Mouse (Mus musculus) fibroblast of lung, adult 2 months (primary cell): Measurements from ENCODE around the gene Uvssa.
"Not testable (repeated sequence)": the region's sequence is repeated elsewhere in the genome, so short reads cannot be mapped to it uniquely, and the experiment has no call there.

Source experiments
- DNase-seq: peaks from one replicate; pipeline ENCODE4 v3.0.0-alpha.2; 2011; ENCODE audit warnings: low read depth

Uvssa gene

GRCm38 (mm10) chr5:33378302-33378854 is at the start of gene Uvssa:
Gene Uvssa, plus strand, starts transcription at chr5:33378549.
- DNase-seq, result peak; percentile 97

- no peak for DNase-seq
These were observed 43.7 kb upstream of the Uvssa start for GRCm38 (mm10) chr5:33334381-33335272.

GRCm38 (mm10) chr5:33335273-33335976 is 42.9 kb upstream of the Uvssa start, which contains the start of gene Maea:
Gene Maea, plus strand, starts transcription at chr5:33335509.
- peak; percentile 92 for DNase-seq

- DNase-seq, result no peak
These were observed 42.4 kb upstream of the Uvssa start for GRCm38 (mm10) chr5:33335977-33336360.

- no peak for DNase-seq
These were observed 41.1 kb upstream of the Uvssa start for GRCm38 (mm10) chr5:33337206-33337605.

- no peak for DNase-seq
These were observed 37.2 kb upstream of the Uvssa start for GRCm38 (mm10) chr5:33341165-33341564.

GRCm38 (mm10) chr5:33342248-33342647 is 36.1 kb upstream of the Uvssa start:
- DNase-seq, result not testable (repeated sequence)

GRCm38 (mm10) chr5:33342821-33343220 is 35.5 kb upstream of the Uvssa start:
- peak; percentile 53 for DNase-seq

GRCm38 (mm10) chr5:33343571-33343970 is 34.8 kb upstream of the Uvssa start:
- DNase-seq, result no peak

GRCm38 (mm10) chr5:33344070-33344469 is 34.3 kb upstream of the Uvssa start:
- DNase-seq, result no peak

GRCm38 (mm10) chr5:33347620-33348019 is 30.7 kb upstream of the Uvssa start:
- DNase-seq, result no peak

GRCm38 (mm10) chr5:33349205-33349604 is 29.1 kb upstream of the Uvssa start:
- no peak for DNase-seq

GRCm38 (mm10) chr5:33349706-33350105 is 28.6 kb upstream of the Uvssa start:
- DNase-seq, result no peak

- DNase-seq, result no peak
These were observed 26.6 kb upstream of the Uvssa start for GRCm38 (mm10) chr5:33351556-33352272.

- DNase-seq, result no peak
These were observed 26.1 kb upstream of the Uvssa start for GRCm38 (mm10) chr5:33352273-33352645.

- no peak for DNase-seq
These were observed 25.3 kb upstream of the Uvssa start for GRCm38 (mm10) chr5:33353011-33353410.

GRCm38 (mm10) chr5:33357494-33357893 is 20.9 kb upstream of the Uvssa start:
- no peak for DNase-seq

- DNase-seq, result no peak
These were observed 19.9 kb upstream of the Uvssa start for GRCm38 (mm10) chr5:33358467-33358866.

- no peak for DNase-seq
These were observed 15.1 kb upstream of the Uvssa start for GRCm38 (mm10) chr5:33363263-33363662.

- no peak for DNase-seq
These were observed 9.7 kb upstream of the Uvssa start for GRCm38 (mm10) chr5:33368651-33369050.

GRCm38 (mm10) chr5:33371137-33371536 is 7.2 kb upstream of the Uvssa start:
- DNase-seq, result no peak

GRCm38 (mm10) chr5:33371668-33372067 is 6.7 kb upstream of the Uvssa start:
- DNase-seq, result no peak
